Mouse (Mus musculus) heart, adult 2 months (tissue): Measurements from ENCODE around the gene Unc45b. TPM values are rescaled to one million over a fixed set of nuclear protein-coding genes. Genes with fewer than 3 reads are reported as not detected.

Source experiments
- DNase-seq, 2 experiments: peaks; one replicate each; pipeline ENCODE4 v3.0.0; 2021
- H3K27ac ChIP-seq: fragments of 200-600 bp; 2 replicates; pipeline ENCODE4 v1.8.1; 2022
- H3K27me3 ChIP-seq: fragments of 200-500 bp; 2 replicates; pipeline ENCODE4 v1.6.1; 2012; ENCODE audit warnings: mild to moderate bottlenecking, low read length, inconsistent platforms, mixed read lengths; ENCODE audit not compliant: control insufficient read depth, insufficient read depth
- H3K36me3 ChIP-seq: fragments of 200-500 bp; 2 replicates; pipeline ENCODE4 v1.6.1; 2012; ENCODE audit warnings: low read length, inconsistent platforms; ENCODE audit not compliant: control insufficient read depth, insufficient read depth
- H3K4me1 ChIP-seq: fragments of 200-500 bp; 2 replicates; pipeline ENCODE4 v1.6.1; 2011; ENCODE audit warnings: low read length; ENCODE audit not compliant: control insufficient read depth, insufficient read depth
- H3K4me3 ChIP-seq: fragments of 200-600 bp; 2 replicates; pipeline ENCODE4 v1.8.1; 2022
- H3K79me2 ChIP-seq: fragments of 200-500 bp; replicated peaks from 2 replicates; pipeline ENCODE4 v1.6.1; 2012; ENCODE audit warnings: mild to moderate bottlenecking, inconsistent platforms, low read length, moderate library complexity, mixed read lengths; ENCODE audit not compliant: control insufficient read depth, insufficient read depth
- H3K9ac ChIP-seq: fragments of 200-500 bp; 2 replicates; pipeline ENCODE4 v1.6.1; 2012; ENCODE audit warnings: low read depth, mild to moderate bottlenecking, control low read depth, inconsistent platforms, low read length, mixed read lengths
- CTCF ChIP-seq: fragments of 200-600 bp; IDR thresholded peaks from 2 replicates; pipeline ENCODE4 v1.8.1; 2022; ENCODE audit warnings: antibody characterized with exemption, mild to moderate bottlenecking, moderate library complexity
- EP300 ChIP-seq: fragments of 200-500 bp; IDR thresholded peaks from 2 replicates; pipeline ENCODE4 v1.6.1; 2011; ENCODE audit warnings: low read depth, low read length, control low read depth; ENCODE audit not compliant: insufficient read depth
- POLR2A ChIP-seq: fragments of 200-500 bp; IDR thresholded peaks from 2 replicates; pipeline ENCODE4 v1.6.1; 2011; ENCODE audit warnings: mild to moderate bottlenecking, low read depth, low read length, control low read depth; ENCODE audit not compliant: insufficient read depth
- WGBS: fragments of 180-500 bp; shearing (Covaris S2); methylation state at CpG from one replicate; pipeline ENCODE4 v1.1.7; 2018; 5-methylcytosine and 5-hydroxymethylcytosine counted together
- intact Hi-C: fragments of 180-260 bp; cut with DNase I; formaldehyde crosslinking; loops from one replicate; pipeline ENCODE4 v1.15.1; 2025
- polyA plus RNA-seq: library from polyadenylated mRNA; depleted of rRNA; stranded (reverse); fragments of >200 nt; gene quantifications from 2 replicates; pipeline ENCODE4 v1.2.3, GENCODE M21; 2012
- total RNA-seq, 2 experiments: library from RNA; stranded (reverse); gene quantifications; 2 replicates each; pipeline ENCODE4 v1.2.3; 2021

Unc45b gene
- total and polyA plus RNA-seq, 3 experiments, result 107 to 190 (median 167) TPM

GRCm38 (mm10) chr11:82888491-82888946, 21.8 kb upstream of the Unc45b start:
- no peaks in the 10 kb centered on the region for H3K36me3 ChIP-seq
- H3K9ac ChIP-seq, result no peak overlapping the region
- 58% methylated on average over 10 of the region's 10 CpGs for WGBS
- no peaks in the 10 kb centered on the region for H3K79me2 ChIP-seq
- intact Hi-C loops, result no loop called here
- 0 out of 2 replicates have a peak, but pooled peaks cover 2% of the 10 kb centered on the region for H3K4me1 ChIP-seq
- no peak overlapping the region for H3K27ac ChIP-seq
- no peak for DNase-seq
- TF ChIP-seq EP300 (no peak), POLR2A (no peak), CTCF (no peak)
- H3K27me3 ChIP-seq, result no peaks in the 10 kb centered on the region
- H3K4me3 ChIP-seq, result no peak overlapping the region

- H3K9ac ChIP-seq, result peak overlapping the region; percentile 77
- H3K27ac ChIP-seq, result peak overlapping the region; percentile 68
- peak overlapping the region; percentile 77 for H3K4me3 ChIP-seq
- no peaks in the 10 kb centered on the region for H3K36me3 ChIP-seq
- DNase-seq, result peak in 1 of 2 experiments; percentile 34
- TF ChIP-seq CTCF, result no peak
- no peak for TF ChIP-seq EP300
- no peak for TF ChIP-seq POLR2A
- H3K4me1 ChIP-seq, result 0 out of 2 replicates have a peak, but pooled peaks cover 2% of the 10 kb centered on the region
- intact Hi-C loops, result loop anchor here (1.0 to 5.0 kb wide), 5 partner anchors 18 to 654 kb away; partner anchors contain the start of genes Cct6b, Rffl and Zfp830
- WGBS, result 3% methylated on average over 31 of the region's 31 CpGs
- no peaks in the 10 kb centered on the region for H3K79me2 ChIP-seq
- H3K27me3 ChIP-seq, result no peaks in the 10 kb centered on the region
These were observed 20.6 kb upstream of the Unc45b start for GRCm38 (mm10) chr11:82889524-82890341.

DNA sequence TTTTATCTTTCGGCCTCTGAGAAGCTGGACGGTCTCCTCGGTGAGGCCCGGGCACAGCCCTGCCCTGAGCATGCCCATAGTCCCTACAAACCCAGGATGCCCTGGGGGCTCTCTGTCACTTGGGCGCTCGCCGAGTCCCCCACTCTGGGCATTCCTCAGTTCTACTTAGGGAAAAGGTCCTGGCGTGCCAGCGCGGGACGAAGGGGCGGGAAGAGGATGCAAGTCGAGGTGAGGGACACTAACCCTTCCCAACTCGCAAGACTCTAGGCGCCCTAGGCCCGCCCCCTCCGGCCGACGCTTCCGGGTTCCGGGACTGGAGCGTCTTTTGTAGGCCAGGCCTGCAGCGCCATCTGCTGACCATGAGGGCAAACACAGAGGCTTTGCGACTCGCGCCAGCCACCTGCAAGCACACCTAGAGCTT, 20.0 kb upstream of the Unc45b start, which contains the start of gene Rad51d:
Gene Rad51d, minus strand, starts transcription at position 273 of the 421 bp plus-strand sequence.
- no peaks in the 10 kb centered on the region for H3K36me3 ChIP-seq
- peak within 1 kb of the TSS; percentile 77 for H3K9ac ChIP-seq
- no peaks in the 10 kb centered on the region for H3K27me3 ChIP-seq
- H3K27ac ChIP-seq, result peak within 1 kb of the TSS; percentile 68
- TF ChIP-seq EP300 (peak; percentile 76; the same call in 1 of the 2 replicates), CTCF (peak; percentile 81), POLR2A (peak; percentile 80)
- peak within 1 kb of the TSS; percentile 77 for H3K4me3 ChIP-seq
- intact Hi-C loops, result loop anchor here (1.0 to 5.0 kb wide), 5 partner anchors 19 to 655 kb away; partner anchors contain the start of genes Cct6b, Rffl and Zfp830
- H3K79me2 ChIP-seq, result no peaks in the 10 kb centered on the region
- peak; percentile 93 to 95 for DNase-seq
- under 1% methylated on average over 23 of the region's 26 CpGs for WGBS
- H3K4me1 ChIP-seq, result 0 out of 2 replicates have a peak, but pooled peaks cover 2% of the 10 kb centered on the region

GRCm38 (mm10) chr11:82891936-82892335, 18.4 kb upstream of the Unc45b start, which contains the start of gene Fndc8:
TSS of gene Fndc8 (plus strand) at chr11:82892124.
- Histone ChIP-seq H3K4me1 (0 out of 2 replicates have a peak, but pooled peaks cover 2% of the 10 kb centered on the region), H3K27me3 (no peaks in the 10 kb centered on the region), H3K4me3 (no peak within 1 kb of the TSS), H3K36me3 (no peaks in the 10 kb centered on the region), H3K27ac (no peak within 1 kb of the TSS), H3K79me2 (no peaks in the 10 kb centered on the region), H3K9ac (no peak within 1 kb of the TSS)
- TF ChIP-seq EP300, result no peak
- TF ChIP-seq CTCF, result no peak
- TF ChIP-seq POLR2A, result no peak
- intact Hi-C loops, result loop anchor here (1.0 to 5.0 kb wide), 3 partner anchors 73 to 279 kb away; partner anchors contain the start of genes Cct6b and Zfp830
- no peak for DNase-seq
- 45% methylated on average over 7 of the region's 7 CpGs for WGBS

- Histone ChIP-seq H3K4me3 (no peak overlapping the region), H3K27ac (no peak overlapping the region), H3K9ac (no peak overlapping the region), H3K27me3 (no peaks in the 10 kb centered on the region), H3K79me2 (no peaks in the 10 kb centered on the region), H3K36me3 (no peaks in the 10 kb centered on the region), H3K4me1 (no peaks in the 10 kb centered on the region)
- intact Hi-C loops, result no loop called here
- TF ChIP-seq CTCF (no peak), POLR2A (no peak), EP300 (no peak)
- no peak for DNase-seq
- WGBS, result 54% methylated on average over 10 of the region's 10 CpGs
These were observed 12.9 kb upstream of the Unc45b start for GRCm38 (mm10) chr11:82897478-82897877.
